Mouse (Mus musculus): ENCODE measurements at regions not wholly inside any gene's neighbourhood (a gene's known extent, or its start where the extent isn't known, plus 50 kb on each side); places are given as distances from the start of the nearest gene placed in this dataset.

- TF ChIP-seq EP300 (IDR thresholded peaks at IDR 0.05; ENCODE audit: insufficient read depth, low read depth, low read length): no peak
- TF ChIP-seq POLR2A (IDR thresholded peaks at IDR 0.05; ENCODE audit: insufficient read depth, low read depth, low read length): no peak
- TF ChIP-seq CTCF (IDR thresholded peaks at IDR 0.05): no peak
- Histone ChIP-seq H3K4me1 (ENCODE audit: control insufficient read depth, insufficient read depth, low read length) (no peaks in the 10 kb centered on the region), H3K36me3 (ENCODE audit: control insufficient read depth, insufficient read depth, low read length) (no peaks in the 10 kb centered on the region), H3K27me3 (ENCODE audit: control insufficient read depth, insufficient read depth, low read length) (no peaks in the 10 kb centered on the region), H3K79me2 (replicated peaks; ENCODE audit: control insufficient read depth, insufficient read depth, low read length) (no peaks in the 10 kb centered on the region), H3K4me3 (no peak overlapping the region), H3K27ac (no peak overlapping the region), H3K9ac (ENCODE audit: low read depth, low read length) (no peak overlapping the region)
- 91% methylated on average over 3 of the region's 3 CpGs for WGBS
- intact Hi-C loops (cut with DNase I): no loop called here
- no peak for DNase-seq
These were observed 362.5 kb downstream of the Gja1 start for GRCm38 (mm10) chr10:56739621-56740020.

- 59% methylated on average over 2 of the region's 2 CpGs for WGBS
- TF ChIP-seq EP300 (IDR thresholded peaks at IDR 0.05; ENCODE audit: insufficient read depth, low read depth, low read length) (no peak), CTCF (IDR thresholded peaks at IDR 0.05) (no peak), POLR2A (IDR thresholded peaks at IDR 0.05; ENCODE audit: insufficient read depth, low read depth, low read length) (no peak)
These were observed 375.0 kb downstream of the Gja1 start for GRCm38 (mm10) chr10:56752134-56752533.

GRCm38 (mm10) chr10:56753576-56753975 lies 376.4 kb downstream of the Gja1 start:
- TF ChIP-seq POLR2A (IDR thresholded peaks at IDR 0.05; ENCODE audit: insufficient read depth, low read depth, low read length) (no peak), EP300 (IDR thresholded peaks at IDR 0.05; ENCODE audit: insufficient read depth, low read depth, low read length) (no peak), CTCF (IDR thresholded peaks at IDR 0.05) (no peak)
- Histone ChIP-seq H3K9ac (ENCODE audit: low read depth, low read length) (no peak overlapping the region), H3K4me1 (ENCODE audit: control insufficient read depth, insufficient read depth, low read length) (peaks cover 2% of the 10 kb centered on the region), H3K27ac (peak overlapping the region; percentile 60), H3K79me2 (replicated peaks; ENCODE audit: control insufficient read depth, insufficient read depth, low read length) (no peaks in the 10 kb centered on the region), H3K27me3 (ENCODE audit: control insufficient read depth, insufficient read depth, low read length) (no peaks in the 10 kb centered on the region), H3K36me3 (ENCODE audit: control insufficient read depth, insufficient read depth, low read length) (peaks cover 7% of the 10 kb centered on the region), H3K4me3 (no peak overlapping the region)
- DNase-seq: no peak
- intact Hi-C loops (cut with DNase I): no loop called here
- WGBS: 37% methylated on average over 2 of the region's 2 CpGs

More at GRCm38 (mm10) chr10:56752134-56752533, 375.0 kb downstream of the Gja1 start:
- Histone ChIP-seq H3K79me2 (replicated peaks; ENCODE audit: control insufficient read depth, insufficient read depth, low read length) (no peaks in the 10 kb centered on the region), H3K27ac (no peak overlapping the region; the same call in 1 of the 2 replicates), H3K4me3 (no peak overlapping the region), H3K36me3 (ENCODE audit: control insufficient read depth, insufficient read depth, low read length) (peaks cover 7% of the 10 kb centered on the region), H3K9ac (ENCODE audit: low read depth, low read length) (no peak overlapping the region), H3K4me1 (ENCODE audit: control insufficient read depth, insufficient read depth, low read length) (peaks cover 2% of the 10 kb centered on the region), H3K27me3 (ENCODE audit: control insufficient read depth, insufficient read depth, low read length) (no peaks in the 10 kb centered on the region)
- intact Hi-C loops (cut with DNase I): no loop called here
- no peak for DNase-seq

GRCm38 (mm10) chr10:56754546-56755175 lies 377.5 kb downstream of the Gja1 start:
- TF ChIP-seq EP300 (IDR thresholded peaks at IDR 0.05; ENCODE audit: insufficient read depth, low read depth, low read length) (peak; percentile 73; the same call in 1 of the 2 replicates), CTCF (IDR thresholded peaks at IDR 0.05) (no peak), POLR2A (IDR thresholded peaks at IDR 0.05; ENCODE audit: insufficient read depth, low read depth, low read length) (no peak; the same call in 1 of the 2 replicates)
- no peak overlapping the region for H3K9ac ChIP-seq (ENCODE audit: low read depth, low read length)
- H3K27me3 ChIP-seq (ENCODE audit: control insufficient read depth, insufficient read depth, low read length): no peaks in the 10 kb centered on the region
- WGBS: 44% methylated on average over 11 of the region's 11 CpGs
- H3K4me1 ChIP-seq (ENCODE audit: control insufficient read depth, insufficient read depth, low read length): peaks cover 2% of the 10 kb centered on the region
- H3K79me2 ChIP-seq (replicated peaks; ENCODE audit: control insufficient read depth, insufficient read depth, low read length): no peaks in the 10 kb centered on the region
- intact Hi-C loops (cut with DNase I): loop anchor here (1.0 to 5.0 kb wide), 5 partner anchors 63 to 374 kb away; no protein-coding TSS in a partner anchor
- H3K4me3 ChIP-seq: no peak overlapping the region
- peak overlapping the region; percentile 70 for H3K27ac ChIP-seq
- DNase-seq: peak; percentile 49 to 60
- peaks cover 7% of the 10 kb centered on the region for H3K36me3 ChIP-seq (ENCODE audit: control insufficient read depth, insufficient read depth, low read length)

- DNase-seq: no peak
- no peak for TF ChIP-seq EP300 (IDR thresholded peaks at IDR 0.05; ENCODE audit: insufficient read depth, low read depth, low read length)
- no peak for TF ChIP-seq CTCF (IDR thresholded peaks at IDR 0.05)
- TF ChIP-seq POLR2A (IDR thresholded peaks at IDR 0.05; ENCODE audit: insufficient read depth, low read depth, low read length): no peak
- Histone ChIP-seq H3K36me3 (ENCODE audit: control insufficient read depth, insufficient read depth, low read length) (no peaks in the 10 kb centered on the region), H3K4me1 (ENCODE audit: control insufficient read depth, insufficient read depth, low read length) (no peaks in the 10 kb centered on the region), H3K9ac (ENCODE audit: low read depth, low read length) (no peak overlapping the region), H3K4me3 (no peak overlapping the region), H3K27me3 (ENCODE audit: control insufficient read depth, insufficient read depth, low read length) (no peaks in the 10 kb centered on the region), H3K27ac (no peak overlapping the region), H3K79me2 (replicated peaks; ENCODE audit: control insufficient read depth, insufficient read depth, low read length) (no peaks in the 10 kb centered on the region)
- intact Hi-C loops (cut with DNase I): no loop called here
- 86% methylated on average over 4 of the region's 4 CpGs for WGBS
These were observed 393.5 kb downstream of the Gja1 start for GRCm38 (mm10) chr10:56770629-56771028.

- no peak for DNase-seq
- H3K4me1 ChIP-seq (ENCODE audit: control insufficient read depth, insufficient read depth, low read length): no peaks in the 10 kb centered on the region
- intact Hi-C loops (cut with DNase I): no loop called here
- no peak for TF ChIP-seq CTCF (IDR thresholded peaks at IDR 0.05)
- TF ChIP-seq EP300 (IDR thresholded peaks at IDR 0.05; ENCODE audit: insufficient read depth, low read depth, low read length): no peak
- TF ChIP-seq POLR2A (IDR thresholded peaks at IDR 0.05; ENCODE audit: insufficient read depth, low read depth, low read length): no peak
- H3K27ac ChIP-seq: no peak overlapping the region
- no peaks in the 10 kb centered on the region for H3K27me3 ChIP-seq (ENCODE audit: control insufficient read depth, insufficient read depth, low read length)
- no peaks in the 10 kb centered on the region for H3K36me3 ChIP-seq (ENCODE audit: control insufficient read depth, insufficient read depth, low read length)
- H3K79me2 ChIP-seq (replicated peaks; ENCODE audit: control insufficient read depth, insufficient read depth, low read length): no peaks in the 10 kb centered on the region
- H3K4me3 ChIP-seq: no peak overlapping the region
- H3K9ac ChIP-seq (ENCODE audit: low read depth, low read length): no peak overlapping the region
- WGBS: 95% methylated on average over 2 of the region's 2 CpGs
These were observed 405.1 kb downstream of the Gja1 start for GRCm38 (mm10) chr10:56782265-56782664.
